Mouse (Mus musculus) splenic B cell, adult 2 months (primary cell): ENCODE data around the gene Gm11146.

Experiments used
- DNase-seq: peaks from one replicate; pipeline ENCODE4 v3.0.0-alpha.2; 2011; ENCODE audit warnings: low read depth, low spot score
- H3K27me3 ChIP-seq: 2 replicates; pipeline ENCODE4 v1.6.1; 2012; ENCODE audit warnings: mild to moderate bottlenecking, low read length, moderate library complexity, mixed read lengths; ENCODE audit not compliant: control insufficient read depth, poor library complexity, insufficient read depth, severe bottlenecking
- H3K36me3 ChIP-seq: 2 replicates; pipeline ENCODE4 v1.6.1; 2012; ENCODE audit warnings: mild to moderate bottlenecking, low read length, moderate library complexity, mixed read lengths; ENCODE audit not compliant: control insufficient read depth, poor library complexity, insufficient read depth, severe bottlenecking

Gene Gm11146

DNA sequence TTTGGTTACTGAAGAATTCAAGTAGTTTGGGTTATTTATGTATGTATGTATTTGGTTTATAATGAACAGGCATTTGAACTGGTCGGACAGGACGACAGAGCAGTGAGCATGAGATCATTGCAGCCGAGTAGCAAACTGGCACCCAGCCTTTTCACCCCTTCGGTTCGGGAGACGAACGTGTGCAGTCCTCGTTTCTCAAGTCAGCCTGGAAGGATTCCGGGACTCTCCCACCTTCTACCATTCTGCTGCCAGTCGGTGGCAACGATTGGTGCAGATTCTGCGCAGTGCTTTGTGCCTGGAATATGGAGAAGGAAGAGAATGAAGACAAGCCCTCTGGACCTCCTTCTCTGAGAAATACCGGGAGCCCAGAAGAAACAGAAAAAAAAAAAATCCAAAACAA lies 7.3 kb downstream of the Gm11146 start:
- no peak for DNase-seq
- H3K36me3 ChIP-seq, result no peaks in the 10 kb centered on the region
- no peaks in the 10 kb centered on the region for H3K27me3 ChIP-seq

DNA sequence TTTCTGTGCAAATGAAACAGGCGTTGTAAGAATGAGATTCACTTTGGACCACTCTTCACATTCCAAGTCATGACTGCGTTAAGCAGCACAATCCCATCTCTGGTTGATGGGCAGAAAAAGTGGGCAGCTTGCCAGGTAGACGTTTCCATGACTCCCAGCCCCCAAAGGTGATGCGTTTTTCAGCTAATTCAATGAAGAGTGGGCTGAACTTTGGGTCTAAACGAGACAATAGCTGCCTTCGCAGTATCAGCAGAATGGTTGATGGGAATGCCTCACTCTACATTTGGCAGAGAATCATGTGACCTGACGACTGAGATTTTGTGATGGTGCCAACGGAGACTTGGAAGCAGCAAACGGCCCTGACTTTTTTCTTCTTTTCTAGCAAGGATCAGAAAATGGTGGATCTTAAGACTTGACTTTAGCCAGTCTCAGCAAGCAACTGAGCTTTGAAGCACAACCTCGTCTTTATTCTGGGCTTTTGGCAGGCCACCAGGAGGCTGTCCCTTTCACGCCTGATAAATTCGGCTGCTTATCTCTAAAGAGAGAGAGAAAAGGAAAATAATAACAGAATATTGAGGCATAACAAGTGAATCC lies 8.0 kb downstream of the Gm11146 start:
- Histone ChIP-seq H3K27me3 (no peaks in the 10 kb centered on the region), H3K36me3 (no peaks in the 10 kb centered on the region)
- no peak for DNase-seq

DNA sequence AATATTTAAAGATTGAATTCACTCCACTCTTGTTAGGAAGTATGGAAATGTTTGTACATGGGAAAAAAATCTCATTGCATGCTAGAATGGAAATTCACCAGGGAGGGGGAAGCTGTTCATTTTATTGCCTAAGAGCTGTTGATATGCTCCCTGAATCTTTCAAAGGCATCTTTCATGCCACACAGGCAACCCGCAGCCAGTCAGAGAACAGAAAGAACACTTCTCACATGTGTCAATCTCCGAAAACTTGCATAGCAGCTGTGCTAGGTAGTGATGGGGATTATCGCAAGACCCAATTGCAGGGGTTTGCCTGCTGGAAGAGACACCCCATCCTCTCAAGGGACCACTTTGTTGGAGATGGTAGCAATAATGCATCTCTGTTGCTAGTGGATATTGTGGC lies 8.9 kb downstream of the Gm11146 start:
- Histone ChIP-seq H3K27me3 (no peaks in the 10 kb centered on the region), H3K36me3 (no peaks in the 10 kb centered on the region)
- DNase-seq, result no peak

DNA sequence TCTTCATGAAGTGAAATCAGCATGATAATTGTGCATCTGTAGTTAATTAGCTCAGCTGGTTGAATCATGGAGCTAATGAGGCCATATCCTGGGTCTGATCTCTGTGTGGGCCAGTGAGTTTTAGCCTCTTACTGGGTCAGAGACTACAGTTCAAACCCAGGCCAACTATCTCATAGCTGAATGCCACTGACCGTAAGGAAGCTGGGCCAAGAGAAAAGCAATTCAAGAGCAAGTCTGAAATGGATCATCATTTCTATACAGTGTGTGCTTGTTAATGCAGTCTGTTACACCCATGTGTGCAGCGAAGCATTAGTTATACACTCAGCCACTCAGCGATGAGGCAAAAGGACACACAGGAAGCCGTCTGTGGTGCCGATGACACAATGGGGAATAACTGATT lies 28.9 kb downstream of the Gm11146 start:
- H3K27me3 ChIP-seq, result no peaks in the 10 kb centered on the region
- no peak for DNase-seq
- no peaks in the 10 kb centered on the region for H3K36me3 ChIP-seq

DNA sequence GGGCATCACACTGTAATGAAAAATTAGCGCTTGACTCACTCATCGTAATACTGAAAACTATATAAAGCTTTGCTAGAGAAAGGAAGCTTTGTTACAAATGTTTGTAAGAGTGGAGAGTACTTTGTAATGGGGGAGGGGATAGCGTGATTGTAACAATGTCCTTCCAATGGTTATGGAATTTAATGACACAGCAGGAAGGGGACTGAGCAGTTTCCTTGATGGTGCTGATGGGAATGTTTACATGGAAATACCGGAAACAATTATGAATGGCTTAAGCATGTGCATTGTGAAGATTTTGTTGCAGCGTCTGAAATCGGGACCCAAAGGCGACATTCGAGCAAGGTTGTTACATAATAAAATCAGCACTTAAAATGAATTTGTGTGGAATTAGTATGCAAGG lies 32.4 kb downstream of the Gm11146 start:
- DNase-seq, result no peak
- H3K27me3 ChIP-seq, result no peaks in the 10 kb centered on the region
- no peaks in the 10 kb centered on the region for H3K36me3 ChIP-seq

DNA sequence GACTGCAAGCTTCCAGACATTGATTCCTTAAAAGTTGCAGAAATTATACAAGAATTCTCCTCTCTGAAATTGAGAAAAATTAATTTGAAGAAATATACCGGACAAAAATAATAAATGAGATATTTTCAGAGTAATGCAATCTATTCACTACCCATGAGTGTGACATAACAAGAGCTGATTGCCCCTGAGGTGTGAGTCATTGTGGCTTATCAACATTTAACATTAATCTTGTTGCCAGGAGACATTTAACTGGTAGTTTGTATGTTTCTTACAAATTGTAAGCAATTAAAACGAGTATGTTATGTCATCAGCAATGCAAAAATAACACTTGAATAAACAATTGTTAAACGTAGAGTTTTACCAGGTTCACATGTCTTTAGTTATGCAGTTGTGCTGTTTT lies 33.5 kb downstream of the Gm11146 start:
- H3K27me3 ChIP-seq, result no peaks in the 10 kb centered on the region
- no peaks in the 10 kb centered on the region for H3K36me3 ChIP-seq
- no peak for DNase-seq

DNA sequence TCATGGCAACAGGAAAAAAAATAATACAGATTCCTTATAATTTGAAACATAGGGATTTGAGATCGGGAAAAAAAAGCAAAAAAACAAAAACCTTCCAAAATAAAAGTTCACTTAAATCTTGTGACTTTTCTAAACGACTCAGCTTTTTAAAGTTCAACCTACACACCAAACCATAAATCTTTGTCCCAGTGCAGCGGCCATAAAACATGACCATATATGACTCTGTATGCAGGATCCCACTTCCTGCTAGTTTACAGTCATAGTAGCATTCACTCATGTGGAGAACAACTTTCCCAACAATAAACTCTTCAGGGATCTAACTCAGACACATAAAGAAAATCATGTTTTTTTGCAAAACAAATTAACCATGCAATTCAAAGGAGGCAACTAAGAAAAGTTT lies 39.0 kb downstream of the Gm11146 start:
- Histone ChIP-seq H3K36me3 (no peaks in the 10 kb centered on the region), H3K27me3 (no peaks in the 10 kb centered on the region)
- DNase-seq, result no peak

DNA sequence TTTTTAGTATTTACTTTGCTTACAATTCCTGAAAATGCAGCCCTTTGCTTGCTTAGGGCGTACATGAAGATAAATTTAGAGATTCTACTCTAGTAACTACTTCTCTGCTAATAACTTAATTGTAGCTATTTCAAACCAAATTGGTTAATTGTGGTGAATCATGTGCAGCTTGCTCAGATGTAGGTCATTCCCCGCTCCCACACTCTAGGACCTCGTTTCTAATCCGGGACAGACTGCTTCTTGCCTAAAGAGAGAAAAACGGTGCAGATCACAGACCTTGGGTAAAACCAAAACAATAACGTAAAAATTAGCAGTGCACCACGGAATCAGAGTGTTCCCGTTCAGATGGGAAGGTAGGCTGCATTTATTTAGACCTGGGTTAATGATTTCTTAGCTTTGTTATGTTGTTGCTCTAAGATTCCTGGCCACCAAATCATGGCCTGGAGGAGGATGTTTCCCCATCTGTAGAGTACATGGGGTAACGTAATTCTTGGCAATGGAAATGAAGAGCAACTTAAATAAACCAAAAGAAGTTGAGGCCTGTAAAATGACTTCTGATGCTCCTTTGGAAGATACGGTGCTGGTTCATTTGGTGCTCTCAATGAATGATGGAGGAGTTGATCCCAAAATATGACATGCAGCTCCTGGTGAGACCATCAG lies 45.3 kb downstream of the Gm11146 start:
- no peaks in the 10 kb centered on the region for H3K27me3 ChIP-seq
- no peaks in the 10 kb centered on the region for H3K36me3 ChIP-seq
- DNase-seq, result no peak

DNA sequence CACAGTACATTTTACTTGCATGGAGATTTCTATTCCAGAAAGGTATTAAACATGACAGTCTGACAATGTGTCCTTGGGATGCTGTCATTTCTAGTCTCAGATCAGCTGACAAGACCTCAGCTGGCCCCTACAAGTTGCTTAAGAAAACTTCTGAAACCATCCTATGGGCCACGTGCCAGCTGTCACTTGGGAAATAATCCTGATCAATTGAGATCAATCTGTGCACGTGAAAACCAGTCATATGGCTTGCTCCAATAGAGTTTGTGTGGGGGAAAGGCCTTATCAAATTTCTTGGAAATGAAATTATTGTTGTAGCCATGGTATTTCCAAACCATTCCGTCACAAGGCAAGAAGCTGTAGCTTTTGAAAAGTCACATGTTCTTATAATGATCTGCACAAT lies 50.8 kb downstream of the Gm11146 start:
- H3K27me3 ChIP-seq, result no peaks in the 10 kb centered on the region
- no peaks in the 10 kb centered on the region for H3K36me3 ChIP-seq
- no peak for DNase-seq
